Mouse (Mus musculus): ENCODE measurements at regions not wholly inside any gene's neighbourhood (a gene's known extent, or its start where the extent isn't known, plus 50 kb on each side); places are given as distances from the start of the nearest gene placed in this dataset.
A peak's percentile ranks its signal among the peaks of the same experiment; 100 is the strongest.

DNA sequence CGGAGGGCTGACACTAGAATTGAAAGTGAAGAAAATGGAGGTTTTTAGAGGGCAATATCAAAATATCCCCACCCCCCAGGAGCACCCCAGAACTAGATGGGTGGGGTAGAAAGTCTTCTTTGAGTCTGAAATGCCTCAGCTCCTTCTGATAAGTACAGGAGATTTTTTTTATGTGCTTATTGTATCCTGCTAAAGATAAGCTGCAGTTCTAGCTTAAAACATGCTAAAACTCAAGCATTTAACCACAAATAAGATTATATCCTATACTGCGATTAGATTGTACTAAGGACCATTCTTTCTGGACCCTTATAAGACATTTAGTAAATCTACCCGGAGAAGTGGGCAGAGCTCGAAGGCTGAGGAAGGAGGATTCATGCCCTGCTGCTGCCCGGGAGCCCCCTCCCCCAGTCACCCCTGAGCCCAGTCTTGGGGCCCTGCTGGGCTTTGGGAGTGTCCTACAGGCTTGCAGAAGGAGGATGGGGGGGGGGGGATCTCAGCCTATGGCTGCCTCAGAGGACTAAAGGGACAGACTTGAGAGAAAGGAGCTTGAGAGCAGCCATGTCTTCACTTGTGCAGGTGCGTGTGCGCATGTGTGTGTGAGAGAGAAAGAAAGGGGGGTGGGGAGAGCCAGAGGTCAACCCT is 61.5 kb upstream of the Galnt10 start:
- no peak for ATAC-seq (replicated peaks; ENCODE audit: low read depth, poor library complexity, severe bottlenecking)

- ATAC-seq (replicated peaks; ENCODE audit: low read depth, poor library complexity, severe bottlenecking): peak; percentile 72; the same call in 1 of the 2 replicates
Measured at GRCm38 (mm10) chr11:57585646-57586045, 59.6 kb upstream of the Galnt10 start.

DNA sequence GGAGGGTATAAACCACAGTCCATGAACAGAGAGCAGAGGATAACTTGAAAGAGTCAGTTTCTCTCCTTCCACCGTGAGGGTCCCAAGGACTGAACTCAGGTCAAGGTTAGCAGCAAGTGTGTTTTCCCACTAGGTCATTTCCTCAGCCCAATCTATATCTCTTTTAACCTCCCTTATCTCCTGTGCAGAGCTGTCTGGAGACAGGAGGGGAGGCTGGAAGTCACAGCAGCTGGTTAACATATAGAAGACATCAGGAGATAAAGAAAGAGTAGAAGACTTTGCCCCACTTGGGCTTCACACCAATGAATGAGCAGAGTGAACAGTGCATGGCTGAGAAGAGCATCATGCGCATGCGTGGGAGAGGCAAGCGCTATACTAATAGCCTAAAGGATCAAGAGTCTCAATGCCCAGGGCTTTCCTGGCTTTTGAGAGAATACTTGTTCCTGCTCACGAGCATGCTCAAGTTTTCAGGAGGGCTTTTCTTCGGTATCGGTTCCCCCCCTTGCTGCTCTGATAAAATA is 53.0 kb upstream of the Galnt10 start:
- ATAC-seq (replicated peaks; ENCODE audit: low read depth, poor library complexity, severe bottlenecking): no peak
